Mouse (Mus musculus) cerebellum, adult 11-12 months (tissue): Measurements from ENCODE around the gene Gas7.

Experiments
- DNase-seq: peaks from one replicate; pipeline ENCODE4 v3.0.0; 2022

Gas7 gene

DNA sequence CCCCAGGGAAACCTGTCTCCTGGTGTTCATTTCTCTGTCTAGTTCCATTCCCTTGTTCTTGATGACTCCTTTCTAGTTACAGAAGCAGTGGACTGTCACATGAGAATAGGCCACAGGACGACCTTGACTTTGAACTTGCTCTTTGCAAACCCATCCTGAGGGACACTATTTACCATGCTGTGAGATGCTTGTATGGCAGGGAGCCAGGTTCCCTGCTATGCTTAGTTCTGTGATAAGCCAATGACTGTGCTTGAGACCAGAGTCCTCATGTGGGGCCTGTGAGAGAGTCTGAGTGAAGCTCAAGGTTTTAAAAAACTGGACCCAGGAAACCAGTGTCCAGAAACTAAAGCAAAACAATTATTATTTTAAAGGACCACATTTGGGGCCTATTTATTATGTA is 81.2 kb downstream of the Gas7 start:
- no peak for DNase-seq

DNA sequence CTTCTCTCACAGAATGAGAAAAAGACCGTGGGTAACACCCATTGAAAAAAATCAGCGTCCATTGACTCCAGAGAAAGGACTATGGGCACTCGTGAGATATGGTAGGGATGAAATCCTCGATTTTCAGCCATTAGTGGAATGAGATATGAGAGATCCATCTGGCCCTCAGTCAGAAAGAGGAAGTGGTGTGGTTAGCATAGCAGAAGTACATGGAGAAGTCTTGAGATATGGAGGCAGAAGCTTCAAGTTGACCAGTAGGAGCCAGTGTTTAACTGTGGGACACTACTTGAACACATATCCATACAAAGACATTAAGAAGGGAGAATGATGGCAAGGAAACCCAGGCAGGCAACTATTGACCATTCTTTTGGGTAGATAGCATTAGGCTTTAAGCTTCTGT is 82.1 kb downstream of the Gas7 start:
- no peak for DNase-seq

DNA sequence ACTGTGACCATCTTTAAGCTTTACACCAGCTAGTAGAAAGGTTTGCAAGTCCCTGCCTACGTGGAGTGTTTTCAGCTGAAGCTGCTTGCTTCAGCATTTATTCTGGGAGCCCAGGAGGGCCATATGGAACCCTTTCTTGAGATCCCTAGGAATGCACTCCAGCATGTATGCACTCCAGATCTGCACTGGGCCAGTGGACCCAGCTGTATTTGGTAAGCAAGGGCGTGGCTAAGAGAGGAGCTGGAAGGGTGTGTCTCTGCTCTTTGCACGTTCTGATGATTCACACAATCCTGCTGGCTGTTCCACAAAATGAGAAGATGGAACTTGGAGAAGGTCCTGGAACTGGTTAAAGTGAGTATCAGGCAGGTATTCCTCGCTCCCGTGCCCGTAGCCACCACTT is 83.3 kb downstream of the Gas7 start:
- DNase-seq: no peak

DNA sequence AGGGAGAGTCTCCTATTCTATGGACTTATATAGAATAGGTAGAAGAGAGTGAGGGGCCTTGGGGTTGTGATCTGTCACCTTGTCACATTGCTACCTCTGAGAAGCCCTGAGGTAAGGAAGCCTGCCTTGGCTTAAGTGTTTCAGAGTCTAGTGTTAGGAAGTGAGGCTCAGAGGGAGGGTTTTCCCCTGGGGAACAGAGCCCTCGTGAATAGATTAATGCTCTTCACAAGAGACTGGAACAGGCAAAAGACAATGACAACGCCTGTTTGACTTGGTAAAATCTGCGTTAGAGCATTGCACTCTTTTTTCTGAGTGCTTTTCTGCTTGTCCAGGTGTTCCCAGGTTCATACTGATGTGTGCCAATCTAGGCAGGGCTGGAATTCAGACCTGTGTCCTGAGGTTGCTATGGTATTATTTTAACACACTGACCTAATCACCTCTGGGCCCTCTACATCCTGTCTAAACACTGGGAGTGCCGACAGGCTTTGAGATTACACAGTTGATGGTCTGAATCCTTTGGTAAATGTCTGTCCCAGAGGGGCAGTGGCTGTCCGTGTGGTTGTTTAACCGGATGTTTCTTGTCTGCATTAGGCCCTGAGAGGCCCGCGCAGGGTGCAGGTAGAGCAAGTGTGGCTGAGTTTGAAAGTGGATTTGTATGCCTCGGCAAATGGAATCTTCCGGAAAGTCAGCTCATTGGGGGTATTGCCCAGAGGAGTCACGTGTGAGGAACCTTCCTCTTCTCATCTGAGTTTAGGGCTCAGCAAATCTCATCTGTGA is 89.6 kb downstream of the Gas7 start:
- no peak for DNase-seq

DNA sequence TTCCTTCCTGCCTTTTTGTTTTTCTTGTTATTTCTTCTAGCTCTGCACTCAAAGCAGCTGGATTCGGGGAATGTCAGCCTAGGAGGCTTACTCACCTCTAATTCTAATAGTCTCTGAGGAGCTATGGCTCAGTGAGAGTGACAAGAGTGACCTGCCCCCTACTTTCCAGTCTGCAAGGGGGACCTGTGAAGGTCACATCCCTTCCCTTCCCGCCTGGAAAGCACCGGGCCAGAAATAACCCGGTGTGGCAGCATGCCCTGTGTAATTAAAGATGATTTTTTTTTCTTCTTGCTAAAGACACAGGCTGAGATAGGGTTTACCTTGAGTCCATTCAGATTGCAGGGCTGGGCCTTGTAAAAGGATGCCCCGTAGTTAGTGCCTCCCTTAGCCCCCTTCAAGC is 91.3 kb downstream of the Gas7 start:
- DNase-seq: no peak

DNA sequence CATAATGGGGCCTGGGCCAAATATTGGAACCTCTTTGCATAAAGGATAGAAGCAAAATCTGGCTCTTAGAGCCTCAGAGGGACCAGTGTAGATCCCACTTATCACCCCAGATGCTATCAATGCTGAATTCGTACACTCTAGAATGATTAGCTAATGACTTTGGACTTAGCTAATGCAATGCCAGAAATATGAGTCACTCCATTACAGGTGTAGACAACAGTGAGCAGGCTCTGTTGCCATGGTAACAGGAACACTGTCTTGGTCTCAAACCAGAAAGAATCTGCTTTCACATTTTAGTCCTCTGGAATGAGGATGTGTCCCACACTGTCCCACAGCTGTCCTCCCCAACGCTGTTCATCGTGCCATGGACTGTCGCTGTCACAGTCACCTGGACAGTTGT is 94.1 kb downstream of the Gas7 start:
- no peak for DNase-seq

DNA sequence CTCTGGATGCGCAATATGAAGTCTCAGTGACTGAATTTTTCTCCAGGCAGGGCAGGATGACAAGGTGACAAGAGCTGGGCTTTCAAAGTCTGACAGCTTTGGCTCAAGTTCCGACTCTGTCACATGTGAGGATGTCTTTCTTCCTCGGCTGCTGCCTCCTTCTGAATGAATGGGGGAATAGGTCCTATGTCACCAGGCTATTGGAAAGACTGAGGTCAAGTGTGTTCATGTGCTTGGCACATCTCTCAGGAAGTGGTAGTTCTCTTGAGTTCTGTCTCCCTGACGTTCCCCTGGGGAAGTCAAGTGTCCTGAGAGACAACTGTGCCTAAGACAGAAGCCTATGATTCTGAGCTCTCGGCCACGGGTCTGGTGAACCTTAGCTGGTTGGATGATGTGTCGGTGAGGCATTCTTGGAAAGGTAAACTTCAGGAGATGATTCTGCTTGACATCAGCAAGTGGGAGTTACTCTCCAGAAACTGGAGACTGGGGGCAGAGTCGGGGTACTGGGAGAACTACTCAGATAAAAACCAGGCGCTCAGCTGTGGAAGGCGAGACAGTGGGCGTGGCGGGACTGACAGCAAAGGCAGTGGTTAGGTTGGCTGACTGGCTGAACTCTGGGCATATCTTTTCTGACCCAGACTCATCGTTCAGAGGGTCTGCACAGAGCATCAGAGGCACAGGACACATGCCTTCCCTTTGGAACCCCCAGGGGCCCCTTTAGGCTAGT is 94.7 kb downstream of the Gas7 start:
- DNase-seq: no peak

DNA sequence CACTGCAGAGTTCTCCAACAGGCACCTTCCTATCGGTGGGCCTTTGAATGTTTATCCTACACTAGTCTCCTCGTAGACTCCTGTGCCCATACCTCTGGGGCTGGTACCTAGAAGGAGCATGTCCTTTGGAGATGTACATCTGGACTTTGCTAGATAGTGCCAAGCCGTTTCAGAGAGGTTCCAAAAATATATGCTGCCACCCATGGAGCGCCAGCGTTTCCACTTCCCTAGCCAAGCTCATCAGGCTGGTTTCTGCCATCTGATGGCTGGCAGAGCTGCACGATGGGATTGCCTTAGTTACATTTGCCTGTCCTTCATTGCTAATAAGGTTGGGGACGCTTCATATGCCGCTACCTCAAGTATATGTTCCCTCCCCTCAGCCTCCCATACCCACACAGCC is 97.2 kb downstream of the Gas7 start:
- DNase-seq: peak; percentile 39

DNA sequence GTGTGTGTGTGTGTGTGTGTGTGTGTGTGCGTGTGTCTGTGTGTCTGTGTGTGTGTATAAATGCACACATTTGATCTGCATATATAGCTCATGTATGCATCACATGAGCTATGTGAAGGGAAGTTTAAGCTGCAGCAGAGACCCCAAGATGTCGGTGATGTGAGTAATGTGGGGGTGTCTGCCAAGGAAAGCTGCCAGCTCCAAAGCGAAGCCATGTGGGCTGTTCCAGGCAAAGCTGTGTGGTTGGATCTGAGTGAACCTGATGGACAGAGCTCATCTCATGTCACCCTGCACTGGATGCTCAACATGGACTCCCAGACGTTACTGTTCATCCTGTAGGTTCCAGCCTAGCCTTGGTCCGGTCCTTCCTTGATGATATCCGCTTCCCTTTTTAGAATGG is 99.0 kb downstream of the Gas7 start:
- DNase-seq: no peak

DNA sequence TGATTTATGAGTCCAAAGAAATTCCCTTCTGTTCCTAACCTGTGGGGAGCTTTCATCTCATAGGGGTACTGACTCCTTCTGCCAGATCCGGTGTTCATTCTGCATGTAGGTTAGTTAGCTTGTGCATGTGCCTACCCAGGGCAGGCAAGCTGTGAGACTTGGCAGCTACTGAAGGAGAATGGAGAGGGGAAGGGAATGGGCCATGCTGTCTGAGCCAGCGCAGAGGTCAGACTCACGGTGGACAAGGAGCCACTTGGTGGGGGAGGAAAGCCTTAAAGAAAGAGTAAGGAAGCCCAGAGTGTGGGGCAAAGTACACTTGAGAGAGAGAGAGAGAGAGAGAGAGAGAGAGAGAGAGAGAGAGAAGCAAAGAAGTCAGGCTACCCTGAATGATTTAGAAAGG is 101.1 kb downstream of the Gas7 start:
- peak; percentile 85 for DNase-seq

DNA sequence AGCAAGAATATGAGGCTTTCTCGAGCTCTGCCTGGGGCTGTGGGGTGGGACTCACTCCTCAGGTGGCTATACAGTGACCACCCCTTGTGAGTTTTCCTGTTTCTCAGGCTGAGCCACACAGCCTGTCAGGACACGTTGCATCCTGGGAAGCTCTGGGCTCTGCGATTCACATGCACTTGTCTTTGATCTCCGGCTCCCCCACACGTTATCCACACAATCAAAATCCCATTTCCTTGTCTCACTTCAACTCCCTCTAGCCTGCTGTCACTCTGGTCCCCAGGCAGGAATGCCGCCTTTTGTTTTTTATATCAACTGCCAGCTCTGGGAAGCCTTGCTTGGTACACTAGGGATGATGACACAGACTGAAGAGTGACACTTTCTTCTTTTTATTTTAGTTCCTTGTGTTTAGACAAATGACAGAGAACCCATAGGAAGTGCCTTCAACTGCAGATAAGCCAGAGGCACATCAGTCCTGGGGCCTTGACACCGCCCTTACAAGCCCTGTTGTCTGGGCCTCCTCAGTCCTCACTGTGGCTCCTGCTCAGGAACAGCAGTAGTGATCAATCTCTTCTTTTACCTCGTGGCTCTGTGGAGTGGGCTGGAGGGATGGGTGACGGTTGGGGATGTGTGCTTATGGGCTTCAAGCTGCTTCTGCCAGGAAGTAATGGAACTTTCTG is 103.7 kb downstream of the Gas7 start:
- no peak for DNase-seq

DNA sequence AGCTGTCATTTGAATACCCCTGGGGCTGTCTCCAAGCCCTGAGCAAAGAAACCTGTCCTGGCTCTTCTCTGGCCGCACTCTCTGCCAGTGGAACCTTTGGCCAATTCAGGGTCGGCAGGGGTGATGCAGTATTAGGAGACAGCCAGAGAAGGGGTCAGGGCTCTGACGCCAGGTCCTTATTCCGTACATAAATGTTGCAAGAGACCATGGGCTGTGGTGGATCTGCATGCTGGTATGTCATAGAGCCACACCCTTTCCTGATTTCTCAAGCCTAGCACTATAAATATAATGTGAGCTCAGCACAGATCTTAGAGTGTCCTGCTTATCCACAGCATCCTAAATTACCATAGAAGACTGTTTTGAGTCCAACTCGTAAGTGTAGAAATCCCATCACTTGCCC is 104.3 kb downstream of the Gas7 start:
- no peak for DNase-seq

DNA sequence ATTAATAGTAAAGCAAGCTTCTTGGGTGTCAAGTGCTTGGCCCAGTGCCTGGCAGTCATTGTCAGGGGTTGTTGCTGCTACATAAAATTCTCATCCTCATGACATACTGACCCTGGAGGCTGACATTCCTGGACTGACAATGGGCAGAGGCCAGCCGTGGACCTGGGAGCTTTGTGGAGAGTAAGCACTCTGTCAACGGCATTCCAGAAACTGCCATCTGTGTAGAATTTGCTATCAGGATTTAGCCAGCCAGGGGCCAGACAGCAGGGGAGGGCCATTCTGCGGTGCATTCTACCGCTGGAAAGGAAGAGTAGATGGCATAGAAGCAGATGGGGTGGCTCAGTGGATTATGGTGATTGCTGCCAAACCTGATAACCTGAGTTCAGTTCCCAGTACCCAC is 106.4 kb downstream of the Gas7 start:
- DNase-seq: no peak

DNA sequence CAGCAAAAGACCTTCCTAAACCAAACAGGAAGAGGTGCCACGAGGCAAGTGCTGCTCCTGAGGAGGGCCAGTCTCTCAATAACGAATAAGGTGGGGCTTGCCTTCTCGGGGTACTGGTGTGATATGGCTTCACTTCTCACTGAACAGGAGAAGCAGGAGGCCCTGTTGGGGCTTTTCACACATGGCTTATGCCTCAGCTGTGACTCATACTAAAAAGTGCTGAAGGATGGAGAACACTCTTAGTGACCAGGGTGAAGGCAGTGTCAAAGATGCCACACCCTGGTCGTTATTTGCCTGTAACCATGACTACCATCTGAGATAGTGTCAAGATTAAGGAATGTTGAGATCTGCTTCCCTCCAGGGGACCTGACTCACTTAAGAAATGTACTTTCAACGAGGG is 107.9 kb downstream of the Gas7 start:
- DNase-seq: no peak

DNA sequence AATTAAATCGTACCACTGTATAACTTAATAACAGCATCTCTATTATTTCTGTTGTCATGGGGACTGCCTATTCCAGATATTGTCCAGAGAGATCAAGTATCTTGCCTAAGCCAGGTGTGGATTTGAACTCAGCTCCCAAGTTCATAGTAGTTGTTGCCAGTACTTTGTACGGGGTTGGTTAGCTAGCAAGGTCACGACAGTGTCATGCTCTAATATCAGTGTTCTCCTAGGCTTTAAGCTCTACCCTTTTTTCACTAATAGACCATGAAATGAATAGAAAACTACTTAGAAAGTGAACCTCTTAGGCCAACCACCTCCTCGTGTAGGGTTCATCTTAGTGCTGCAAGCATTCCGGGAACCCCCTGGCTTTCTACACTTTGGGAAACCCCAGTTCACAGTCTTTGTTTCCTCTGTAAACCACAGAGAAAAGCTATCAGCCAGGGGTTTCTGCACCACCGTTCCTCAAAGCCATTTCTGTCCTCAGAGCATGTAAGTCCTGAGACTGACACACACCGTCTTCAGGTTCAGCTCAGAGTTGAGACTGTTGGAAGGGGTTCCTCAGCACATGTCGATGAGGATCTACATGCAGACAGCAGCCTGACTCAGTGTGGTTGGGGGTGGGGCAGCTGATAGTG is 108.9 kb downstream of the Gas7 start:
- no peak for DNase-seq

DNA sequence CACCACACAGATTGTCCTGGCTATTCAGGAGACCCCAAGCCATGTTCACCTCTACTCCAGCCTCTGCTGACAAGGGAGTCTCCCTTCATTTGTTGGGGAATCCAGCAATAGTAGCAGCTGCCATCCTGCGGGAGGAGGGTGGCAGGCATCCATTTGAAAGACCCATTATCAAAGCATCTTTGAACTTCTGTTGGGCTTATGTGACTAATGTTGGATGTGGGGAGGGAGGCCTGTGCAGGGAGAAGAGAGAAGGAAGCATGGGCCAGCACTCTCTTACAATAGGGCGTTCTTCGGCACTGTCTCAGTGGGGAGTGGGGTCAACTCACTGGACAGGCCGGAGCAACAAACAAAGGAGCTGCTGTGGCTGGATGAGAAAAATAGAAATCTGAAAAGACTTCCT is 110.3 kb downstream of the Gas7 start:
- no peak for DNase-seq

DNA sequence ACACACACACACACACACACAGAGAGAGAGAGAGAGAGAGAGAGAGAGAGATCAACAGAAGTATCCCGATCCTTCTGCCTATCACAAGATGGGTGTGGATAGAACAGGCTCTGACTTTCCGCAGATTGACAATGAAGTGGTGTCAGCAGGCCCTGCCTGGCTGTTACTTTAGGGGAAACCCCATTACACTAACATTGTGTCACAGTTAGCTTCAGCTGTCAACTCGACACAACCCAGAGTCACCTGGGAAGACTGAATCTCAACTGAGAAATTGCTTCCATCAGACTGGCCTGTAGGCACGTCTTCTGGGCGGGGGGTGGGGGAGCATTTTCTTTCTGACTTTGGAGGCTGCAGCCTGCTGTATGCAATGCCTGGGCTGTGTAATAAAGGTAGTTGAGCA is 111.5 kb downstream of the Gas7 start:
- DNase-seq: no peak

DNA sequence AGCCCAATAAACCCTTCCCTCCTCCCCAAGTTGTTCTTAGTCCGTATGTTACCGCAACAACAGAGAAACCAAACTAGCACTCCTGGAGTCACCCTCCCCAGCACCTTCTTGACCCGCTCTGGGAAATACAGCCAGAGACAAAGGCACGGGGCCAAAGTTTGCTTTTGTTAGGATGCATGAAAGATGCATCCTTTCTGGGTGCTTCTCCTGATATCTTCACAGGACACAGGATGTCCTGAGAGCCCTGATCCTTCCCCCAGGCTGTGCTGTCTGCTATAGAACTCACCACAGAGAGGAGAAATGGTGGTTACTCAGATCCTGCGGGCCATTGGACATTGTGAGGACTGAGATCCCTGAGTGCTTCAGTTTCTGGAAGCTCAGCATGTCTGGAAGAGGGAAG is 111.9 kb downstream of the Gas7 start:
- DNase-seq: no peak

DNA sequence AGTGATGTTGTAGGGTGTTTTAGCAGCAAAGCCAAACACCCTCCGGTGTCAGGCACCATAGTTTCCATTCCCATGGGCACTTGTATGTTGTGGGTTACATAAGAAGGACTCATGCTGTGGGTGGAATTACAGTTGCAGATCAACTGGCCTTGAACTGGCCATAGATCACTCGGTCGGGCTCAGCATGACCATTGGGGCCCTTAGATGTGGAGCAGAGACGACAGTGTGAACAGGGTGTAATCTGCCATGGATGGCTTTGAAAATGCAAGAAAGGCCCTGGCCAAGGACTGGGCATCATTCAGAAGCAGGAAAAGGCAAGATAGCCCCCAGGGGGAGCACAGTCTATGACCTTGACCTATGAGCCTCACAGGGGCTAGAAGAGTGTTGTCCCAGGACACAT is 112.8 kb downstream of the Gas7 start:
- no peak for DNase-seq

DNA sequence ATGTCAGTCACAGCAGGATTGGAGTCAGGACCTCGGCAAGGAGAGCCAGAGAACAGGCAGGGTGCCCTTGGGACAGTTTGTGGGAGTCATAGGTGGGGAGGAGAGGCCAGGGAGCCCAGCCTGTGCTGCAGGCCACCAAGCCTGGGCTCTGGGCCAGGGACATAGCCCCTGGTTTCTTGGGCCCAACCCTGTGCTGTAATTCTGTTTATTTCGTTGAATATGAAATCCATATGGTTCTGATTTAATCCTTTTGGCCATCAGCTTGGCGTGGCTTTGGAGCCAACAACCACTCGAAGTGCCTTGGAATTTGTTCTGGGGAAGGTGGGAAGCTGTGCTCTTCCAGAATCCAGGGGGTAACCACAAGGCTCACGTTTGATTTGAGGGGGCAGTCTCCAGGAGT is 113.6 kb downstream of the Gas7 start:
- DNase-seq: no peak

DNA sequence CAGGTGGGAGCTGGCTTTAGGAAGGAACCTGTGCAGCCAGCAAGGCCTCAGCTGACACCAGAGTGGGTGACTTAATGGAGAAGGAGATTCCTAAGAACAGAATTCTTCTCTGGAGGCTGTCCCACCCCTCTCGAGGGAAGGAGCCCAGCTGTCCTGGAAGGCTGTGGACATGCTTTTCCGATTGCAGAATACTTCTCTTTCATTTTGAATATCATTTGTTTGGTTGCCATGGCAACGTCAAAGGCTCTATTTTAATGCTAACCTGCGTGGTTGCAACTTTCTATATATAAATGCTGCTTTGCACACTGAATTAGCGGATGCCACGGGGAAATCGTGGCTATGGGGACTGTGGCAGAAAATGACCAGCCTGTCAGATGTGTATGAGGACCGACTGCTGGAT is 115.7 kb downstream of the Gas7 start:
- no peak for DNase-seq

DNA sequence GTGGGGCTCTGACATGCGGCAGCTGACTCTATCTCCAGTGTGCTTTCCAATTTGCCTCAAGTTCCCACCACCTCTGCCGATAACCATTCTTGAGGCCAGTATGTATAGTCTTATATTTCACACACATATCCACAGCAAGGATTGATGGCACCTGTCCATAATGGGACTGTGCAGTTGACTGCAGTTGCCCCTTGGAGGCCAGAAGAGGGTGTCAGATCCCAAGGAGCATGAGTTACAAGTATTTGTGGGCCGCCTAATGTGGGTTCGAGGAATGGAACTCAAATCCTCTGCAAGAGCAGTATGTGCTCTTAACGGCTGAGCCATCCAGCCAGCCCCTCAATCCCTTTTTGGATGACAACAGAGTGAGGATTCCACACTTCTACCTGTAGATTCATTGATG is 119.1 kb downstream of the Gas7 start:
- no peak for DNase-seq

DNA sequence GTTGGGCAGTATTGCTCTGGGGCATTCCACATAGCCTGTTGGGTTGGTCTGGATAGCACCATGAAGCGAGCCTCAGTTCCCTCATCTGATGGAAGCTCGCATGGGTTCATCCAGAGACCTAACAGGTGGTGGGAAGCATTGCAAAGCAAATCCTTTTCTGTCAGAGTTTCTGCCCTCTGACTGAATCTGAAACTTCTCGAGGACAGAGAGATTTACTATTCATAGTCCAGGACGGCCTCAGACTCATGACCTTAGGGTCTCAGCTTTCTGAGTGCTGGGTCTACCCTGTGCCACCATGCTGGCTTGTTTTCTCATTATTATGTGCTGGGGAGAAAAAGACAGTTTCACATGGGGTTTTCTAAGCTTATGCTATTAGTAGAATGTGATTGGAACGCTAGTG is 122.2 kb downstream of the Gas7 start:
- no peak for DNase-seq

DNA sequence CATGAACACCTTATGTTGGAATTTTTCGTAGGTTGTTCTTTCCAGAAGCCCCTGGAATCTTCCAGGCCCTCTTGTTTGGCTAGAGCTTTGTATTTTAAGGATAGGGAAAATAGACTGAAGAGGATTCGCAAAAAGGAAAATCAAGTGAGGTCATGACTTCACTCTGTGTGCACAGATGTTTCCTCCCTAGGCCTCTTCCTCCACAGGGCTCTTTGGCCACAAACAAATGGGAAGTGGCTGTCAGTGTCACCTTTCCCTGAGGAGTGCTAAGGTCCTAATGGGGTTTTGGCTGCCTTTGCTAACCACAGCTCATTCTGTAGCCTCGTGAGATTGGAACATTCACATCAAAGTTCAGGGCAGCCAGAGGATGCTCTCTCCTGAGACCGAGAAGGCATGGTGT is 122.8 kb downstream of the Gas7 start:
- DNase-seq: no peak
